Mouse (Mus musculus) right cerebral cortex, postnatal 10 days (tissue): ENCODE data around the gene Zfr.
"Not testable (repeated sequence)": the region's sequence is repeated elsewhere in the genome, so short reads cannot be mapped to it uniquely, and the experiment has no call there.

Experiments used
- DNase-seq, 2 experiments: peaks; one replicate each; pipeline ENCODE4 v3.0.0; 2021; ENCODE audit warnings: low spot score in 2 of 2

Zfr gene

DNA sequence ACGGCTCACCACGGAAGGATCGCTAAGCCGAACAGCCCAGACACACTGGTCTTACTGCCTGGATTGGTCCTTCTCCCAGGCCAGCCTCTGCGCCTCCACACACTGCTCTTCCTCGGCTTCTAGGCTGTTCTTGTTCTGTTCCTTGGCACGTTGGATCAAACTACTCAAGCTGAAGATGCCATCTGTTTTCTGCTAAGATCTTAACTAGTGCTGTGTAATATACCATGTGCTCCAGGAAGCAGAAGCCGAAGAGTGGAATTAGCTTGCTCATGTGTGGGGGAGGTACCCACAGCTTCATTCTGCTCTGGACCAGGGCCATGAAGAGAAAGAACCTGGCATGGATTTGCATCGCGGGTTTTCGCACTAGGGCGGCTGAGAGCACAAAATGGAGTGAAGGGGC is 11.2 kb upstream of the Zfr start:
- DNase-seq: peak; percentile 75 to 86

DNA sequence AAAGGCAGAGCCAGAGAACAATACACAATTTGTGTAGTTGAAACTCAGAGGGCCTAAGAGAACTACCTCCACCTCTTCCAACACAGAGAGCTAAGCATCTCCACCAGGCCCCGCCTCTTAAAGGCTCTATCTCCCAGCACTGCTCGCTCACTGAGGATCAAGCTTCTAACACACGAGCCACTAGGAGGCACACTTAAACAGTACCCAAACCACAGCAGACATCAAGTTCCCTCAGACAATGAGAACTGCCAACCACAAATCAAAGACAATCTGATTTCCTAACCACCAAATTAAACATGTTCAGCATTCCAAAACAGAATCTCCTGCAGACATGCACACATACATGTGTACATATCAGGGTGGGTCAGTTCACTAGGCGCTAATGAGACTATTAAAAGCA is 9.4 kb upstream of the Zfr start:
- no peak for DNase-seq

DNA sequence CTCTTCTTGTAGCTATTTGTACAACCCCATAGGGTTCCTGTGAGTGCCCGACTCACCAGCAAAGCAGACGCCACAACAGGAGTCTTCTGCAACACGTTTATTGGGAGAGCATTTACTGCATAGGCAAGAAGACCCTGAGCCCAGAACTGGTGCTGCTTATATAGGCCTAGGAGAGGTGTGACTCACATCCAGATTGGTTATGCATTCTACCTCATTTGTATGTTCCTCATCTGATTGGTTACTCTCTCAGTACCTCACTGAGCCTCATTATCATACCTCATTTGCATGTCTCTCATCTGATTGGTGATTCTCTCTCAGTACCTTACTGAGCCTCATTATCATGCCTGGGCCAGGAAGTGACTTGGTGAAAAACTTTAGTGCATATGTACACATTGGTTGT is 8.7 kb upstream of the Zfr start:
- not testable (repeated sequence) for DNase-seq

DNA sequence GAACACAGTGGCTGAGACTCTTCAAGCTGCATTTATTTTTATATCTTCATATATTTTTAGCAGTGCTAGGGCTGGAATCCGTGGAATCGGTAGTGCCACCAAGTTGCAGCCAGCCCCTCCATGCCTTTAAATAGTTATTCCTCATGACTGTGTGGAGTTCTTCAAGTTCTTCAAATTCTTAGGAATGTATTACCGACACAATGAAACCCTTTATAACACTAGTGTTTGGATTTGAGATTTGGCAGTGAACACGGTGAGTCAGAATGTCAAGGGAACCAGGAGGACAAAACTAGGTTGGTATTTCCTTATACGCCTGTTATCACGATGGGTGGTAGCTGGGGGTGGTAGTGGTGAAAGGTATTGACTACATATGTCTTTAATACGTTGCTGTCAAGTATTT is 6.4 kb upstream of the Zfr start:
- DNase-seq: no peak

DNA sequence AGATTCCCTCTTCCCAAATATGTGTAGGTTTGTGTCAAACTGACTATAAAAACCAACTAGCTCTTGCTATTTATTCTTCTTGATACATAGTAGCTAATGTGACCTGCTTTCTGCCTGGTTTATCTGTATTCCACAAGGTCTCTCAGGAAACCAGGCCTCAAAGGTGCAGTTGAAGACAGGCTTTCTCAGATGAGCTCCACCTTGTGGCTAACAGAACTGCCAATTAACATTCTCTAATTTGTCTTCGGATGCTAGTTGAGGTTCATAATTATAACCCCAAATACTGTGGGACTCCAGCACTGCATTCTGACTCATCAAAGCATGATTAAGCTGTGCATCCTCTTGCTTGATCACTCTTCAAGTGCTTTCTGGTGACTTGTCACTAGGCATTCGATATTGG is 4.2 kb upstream of the Zfr start:
- DNase-seq: no peak

DNA sequence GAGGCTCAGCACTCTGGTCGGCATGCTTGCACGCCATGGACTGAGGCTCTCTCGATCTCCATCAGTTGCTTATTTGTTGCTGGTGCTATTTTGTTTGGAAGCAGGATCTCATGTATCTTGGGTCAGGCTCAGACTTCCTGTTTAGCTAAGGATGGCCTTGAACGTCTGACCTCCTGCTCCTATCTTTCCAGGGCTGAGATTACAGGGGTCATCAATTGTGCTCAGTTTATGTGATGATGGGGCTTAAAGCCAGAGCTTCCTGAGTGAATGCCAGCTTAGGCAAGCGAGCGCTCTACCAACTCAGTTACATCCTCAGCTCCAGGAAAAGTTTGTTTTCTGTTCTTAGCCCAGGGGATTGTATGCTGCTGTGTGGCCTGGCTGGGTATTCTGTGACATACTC is 3.1 kb upstream of the Zfr start:
- no peak for DNase-seq

DNA sequence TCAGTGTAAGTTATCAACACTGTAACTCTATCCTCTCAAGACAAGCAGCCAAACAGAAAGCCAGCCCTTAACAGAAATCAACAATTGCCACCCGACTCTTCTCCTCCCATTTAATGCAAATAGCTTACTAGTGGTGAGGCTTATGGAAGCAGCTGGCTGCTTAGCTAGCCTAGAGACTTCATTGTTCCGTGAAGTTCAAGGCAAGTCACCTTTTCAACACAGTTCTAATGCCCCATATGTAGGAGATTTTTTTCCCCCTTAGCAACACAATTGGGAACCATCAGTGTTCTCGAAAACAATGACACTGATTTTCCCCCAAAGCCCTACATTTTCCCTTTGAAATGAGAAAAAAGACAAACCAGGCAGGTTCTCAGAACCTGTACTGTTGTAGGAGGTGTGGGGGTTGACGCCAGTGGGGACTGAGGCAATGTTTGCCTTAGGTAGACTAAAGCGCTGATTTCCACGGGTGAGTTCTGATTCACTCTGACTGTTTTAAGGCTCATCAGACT is 1.9 kb upstream of the Zfr start:
- DNase-seq: no peak

DNA sequence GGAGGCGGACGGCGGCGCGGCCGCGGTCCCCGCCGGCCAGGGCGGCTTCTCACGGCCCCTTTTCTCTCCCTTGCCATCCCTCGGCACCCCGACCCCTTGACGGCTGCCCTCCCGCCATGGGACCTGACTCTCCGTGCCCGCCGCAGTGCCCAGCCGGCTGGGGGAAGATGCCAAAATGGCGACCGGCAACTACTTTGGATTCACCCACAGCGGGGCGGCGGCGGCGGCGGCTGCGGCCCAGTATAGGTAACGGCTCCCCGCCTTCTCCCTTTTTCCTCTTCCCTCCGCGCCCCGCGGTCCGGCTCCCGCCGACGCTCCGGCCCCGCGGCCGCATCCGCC is 431 bp downstream of the Zfr start:
- DNase-seq: peak; percentile 66 to 68

DNA sequence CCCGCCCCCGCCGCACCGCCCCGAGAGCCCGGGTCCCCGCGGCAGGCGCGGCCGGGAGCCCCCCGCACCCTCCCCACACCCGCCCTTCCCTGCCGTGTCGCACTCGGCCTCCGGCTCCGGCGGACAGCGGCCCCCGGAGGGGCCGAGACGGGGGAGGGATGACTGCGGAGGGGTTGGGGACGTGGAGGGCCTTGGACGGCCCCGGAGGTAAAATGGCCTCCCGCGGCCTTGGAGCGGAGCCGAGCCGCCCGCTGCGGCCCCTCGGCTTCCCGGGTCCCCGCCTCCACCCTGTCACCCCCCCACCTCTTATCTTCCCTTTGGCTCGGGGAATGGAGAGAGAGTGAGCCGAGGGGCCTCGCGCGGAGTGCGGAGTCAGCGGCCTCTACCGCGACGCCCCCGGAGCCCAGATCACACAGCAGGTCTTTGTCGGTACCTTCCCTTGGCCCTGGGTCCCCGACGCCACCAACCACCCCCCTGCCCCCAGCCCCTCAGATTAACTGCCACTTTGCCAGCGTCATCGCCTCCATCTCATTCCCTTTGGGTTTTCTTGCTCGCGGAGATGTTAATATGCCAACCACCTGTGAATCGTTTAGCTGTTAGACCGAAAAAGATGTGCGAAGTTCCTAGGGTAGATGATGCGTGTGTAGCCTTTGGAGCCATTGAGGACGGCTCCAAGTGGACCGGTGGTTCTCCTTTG is 949 bp downstream of the Zfr start:
- DNase-seq: peak; percentile 55 to 58

DNA sequence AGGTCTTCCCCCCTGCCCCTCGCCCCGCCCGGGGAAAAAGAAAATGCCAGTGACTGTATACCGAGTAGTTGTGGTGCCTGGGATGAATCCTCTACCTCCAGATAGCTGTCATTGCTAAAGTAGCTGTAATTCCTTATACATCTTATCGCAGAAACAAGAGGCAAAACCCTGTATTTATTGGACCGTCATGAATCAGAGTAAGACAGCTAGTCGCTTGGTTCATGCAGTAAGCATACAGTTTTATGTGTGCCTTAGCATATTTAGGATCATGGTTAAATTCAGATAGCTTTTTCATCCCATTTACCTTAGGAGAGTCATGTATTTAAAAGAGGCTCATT is 1.5 kb downstream of the Zfr start:
- DNase-seq: no peak

DNA sequence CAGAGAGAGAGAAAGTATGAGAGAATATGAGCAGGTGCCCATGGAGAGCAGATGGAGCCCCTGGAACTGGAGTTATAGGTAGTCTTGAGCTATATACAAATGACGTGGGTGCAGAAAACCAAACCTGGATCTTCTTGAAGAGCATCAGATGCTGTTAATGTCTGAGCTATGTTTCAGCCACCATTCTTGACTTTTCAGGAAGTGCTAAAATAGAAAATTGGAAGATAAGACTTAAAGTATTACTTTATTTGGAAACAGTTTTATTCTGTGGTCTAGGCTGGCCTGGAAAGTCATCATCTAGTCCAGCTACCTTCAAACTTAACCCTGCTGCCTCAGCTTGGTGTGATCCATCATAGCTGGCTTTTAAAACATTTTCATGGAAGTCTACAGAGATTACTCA is 7.3 kb downstream of the Zfr start:
- no peak for DNase-seq

DNA sequence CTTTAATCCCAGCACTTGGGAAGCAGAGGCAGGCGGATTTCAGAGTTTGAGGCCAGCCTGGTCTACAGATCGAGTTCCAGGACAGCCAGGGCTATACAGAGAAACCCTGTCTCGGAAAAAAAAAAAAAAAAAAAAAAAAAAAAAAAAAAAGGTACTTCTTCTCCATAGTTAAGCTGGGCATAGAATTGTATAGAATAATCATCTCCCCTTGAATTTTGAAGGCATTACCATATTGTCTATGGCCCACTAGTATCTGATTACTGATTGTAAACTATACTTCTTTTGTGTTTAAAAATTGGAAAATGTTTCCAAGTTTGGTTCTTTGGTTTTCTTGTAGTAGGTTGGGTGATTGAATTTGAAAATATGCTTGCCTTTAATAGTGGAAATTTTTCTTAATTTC is 13.2 kb downstream of the Zfr start:
- not testable (repeated sequence) for DNase-seq

DNA sequence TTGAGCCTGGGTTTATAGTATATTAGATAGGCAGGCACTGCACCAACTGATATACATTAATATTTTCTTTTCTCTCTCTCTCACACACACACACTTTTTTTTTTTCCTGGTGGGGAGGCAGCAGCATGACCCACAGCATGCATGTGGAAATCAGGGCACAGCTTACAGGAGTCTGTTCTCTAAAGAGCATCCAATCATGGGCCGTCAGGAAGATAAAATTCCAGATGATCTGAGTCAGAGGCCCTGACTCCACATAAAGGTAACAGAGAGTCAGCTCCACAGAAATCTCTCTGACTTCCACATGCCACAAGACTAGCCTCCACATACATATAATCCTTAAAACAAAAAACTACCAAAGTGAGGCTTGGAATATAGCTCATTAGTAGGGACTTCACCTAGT is 16.9 kb downstream of the Zfr start:
- no peak for DNase-seq

DNA sequence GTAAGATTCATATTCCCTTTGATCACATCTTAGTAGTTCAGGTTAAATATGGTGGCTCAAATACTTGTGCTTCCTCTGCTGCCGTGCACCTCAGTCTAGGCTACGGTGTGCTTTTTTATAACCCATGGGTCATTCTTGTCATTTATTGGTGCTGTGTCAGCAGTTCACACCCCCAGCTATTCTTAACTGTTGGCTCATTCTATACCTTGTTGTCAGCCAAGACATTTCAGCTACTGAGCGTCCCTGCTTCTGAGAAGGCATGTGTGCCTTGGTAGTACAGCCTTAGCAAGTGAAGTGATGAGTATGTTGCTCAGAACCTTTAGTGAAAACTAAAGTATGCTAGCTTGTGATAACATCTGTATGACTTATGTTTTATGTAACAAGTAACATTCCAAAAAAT is 17.7 kb downstream of the Zfr start:
- no peak for DNase-seq

DNA sequence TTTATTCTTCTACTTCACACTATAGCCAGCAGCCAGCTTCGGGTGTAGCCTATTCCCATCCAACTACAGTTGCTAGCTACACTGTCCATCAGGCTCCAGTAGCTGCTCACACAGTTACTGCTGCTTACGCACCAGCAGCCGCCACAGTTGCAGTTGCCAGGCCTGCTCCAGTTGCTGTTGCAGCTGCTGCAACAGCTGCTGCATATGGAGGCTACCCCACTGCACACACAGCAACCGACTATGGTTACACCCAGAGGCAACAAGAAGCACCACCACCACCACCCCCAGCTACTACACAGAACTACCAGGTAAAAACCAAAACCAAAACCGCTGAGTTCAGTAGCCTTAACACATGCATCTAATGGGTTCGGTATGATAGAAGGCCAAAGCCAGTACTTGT is 18.7 kb downstream of the Zfr start:
- DNase-seq: no peak

DNA sequence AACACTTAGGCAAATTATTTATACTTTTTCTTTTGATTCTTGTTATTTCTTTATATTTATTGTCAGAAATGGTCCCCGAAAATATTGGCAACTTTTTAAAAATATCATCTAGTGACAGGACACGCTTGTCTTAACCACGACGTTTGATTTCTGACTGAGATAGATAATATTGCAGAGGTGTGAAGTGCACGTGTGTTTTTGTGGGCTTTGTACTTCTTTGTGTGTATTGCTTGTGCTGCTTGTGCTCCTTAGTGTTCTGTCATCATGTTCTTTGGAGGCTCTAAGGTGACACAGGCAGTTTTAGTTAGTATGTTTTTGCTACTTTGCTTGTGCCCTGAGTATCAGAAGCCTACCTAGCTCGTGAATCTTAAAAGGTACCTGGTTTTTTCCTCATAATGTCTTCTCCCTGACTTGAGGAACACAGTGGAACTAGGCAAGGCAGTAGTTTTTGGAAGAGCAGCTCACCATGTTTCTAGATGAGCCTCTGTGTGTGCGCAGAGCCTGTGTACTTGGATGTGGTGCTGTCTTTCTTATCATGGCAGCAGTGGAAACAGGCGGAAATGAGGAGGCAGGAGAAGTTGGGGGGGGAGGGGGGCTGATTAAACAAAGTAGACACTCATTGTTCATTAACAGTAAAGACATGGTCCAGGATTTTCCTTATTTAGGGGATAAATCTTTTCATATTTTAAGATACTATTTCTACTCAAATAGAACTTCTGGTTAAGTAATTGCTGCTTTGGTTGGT is 23.5 kb downstream of the Zfr start:
- DNase-seq: no peak

DNA sequence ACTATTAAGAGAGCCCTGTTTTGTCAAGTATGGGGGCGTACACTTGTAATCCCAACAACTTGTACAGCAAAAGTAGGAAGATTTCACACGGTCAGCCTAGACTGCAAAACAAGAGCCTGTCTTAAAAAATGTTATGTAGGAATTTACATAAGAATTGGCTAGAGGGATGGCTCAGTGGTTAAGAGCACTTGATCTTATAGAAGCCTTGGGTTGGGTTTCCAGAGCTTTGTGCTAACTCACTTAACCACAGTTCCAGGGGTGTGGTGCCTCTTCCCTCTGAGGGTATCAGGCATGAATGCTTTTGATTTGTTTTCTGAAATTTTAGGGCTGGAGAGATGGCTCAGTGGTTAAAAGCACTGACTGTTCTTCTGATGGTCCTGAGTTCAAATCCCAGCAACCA is 29.8 kb downstream of the Zfr start:
- no peak for DNase-seq

DNA sequence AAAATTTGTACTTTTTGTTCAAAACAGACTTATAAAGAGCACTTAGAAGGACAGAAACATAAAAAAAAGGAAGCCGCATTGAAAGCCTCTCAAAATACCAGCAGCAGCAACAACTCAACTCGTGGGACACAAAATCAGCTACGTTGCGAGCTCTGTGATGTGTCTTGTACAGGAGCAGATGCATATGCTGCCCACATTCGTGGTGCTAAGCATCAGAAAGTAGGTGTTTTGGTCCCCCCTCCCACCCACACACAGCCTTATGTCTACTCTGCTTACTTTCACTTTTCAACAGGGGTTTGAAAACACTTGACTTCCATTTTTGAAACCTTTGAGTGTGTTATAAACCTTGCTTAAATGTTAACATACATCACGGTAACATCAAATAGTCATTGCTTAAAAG is 31.9 kb downstream of the Zfr start:
- DNase-seq: no peak

DNA sequence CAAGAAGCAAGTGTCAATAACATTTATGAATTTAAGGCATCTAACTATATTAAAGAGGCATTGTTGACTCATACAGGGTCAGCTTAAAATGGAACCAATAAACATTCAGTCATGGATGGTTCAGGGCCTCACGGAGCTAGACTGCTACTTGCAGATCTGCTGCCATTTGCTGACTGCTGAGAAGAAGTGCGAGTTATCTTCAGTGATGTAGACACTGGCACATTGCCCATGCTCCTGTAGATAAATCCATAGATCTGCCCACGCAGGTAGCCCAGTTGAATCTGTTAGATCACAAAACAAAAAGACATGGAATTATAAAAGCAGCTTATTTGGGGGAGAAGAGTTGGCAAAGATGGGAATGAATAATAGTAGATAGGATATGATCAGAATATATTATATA is 36.1 kb downstream of the Zfr start:
- peak in 1 of 2 experiments; percentile 32 for DNase-seq

DNA sequence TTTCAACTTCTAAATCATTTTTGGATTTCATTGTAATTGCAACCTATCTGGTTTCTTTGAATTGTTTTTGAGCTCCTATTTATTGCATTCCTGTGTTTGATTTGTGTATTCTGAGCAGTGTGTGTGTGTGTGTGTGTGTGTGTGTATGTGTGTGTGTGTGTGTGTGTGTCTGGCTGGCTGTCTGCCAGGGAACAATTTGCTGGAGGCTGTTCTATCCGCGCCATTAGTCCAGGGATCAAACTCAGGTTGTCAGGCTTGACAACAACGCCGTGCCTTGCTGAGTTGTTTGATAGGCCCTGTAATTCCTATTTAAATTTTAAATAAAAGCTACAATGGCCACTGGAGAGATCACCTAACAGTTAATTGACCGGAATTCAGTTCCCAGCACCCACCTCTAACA is 60.5 kb downstream of the Zfr start:
- DNase-seq: peak in 1 of 2 experiments; percentile 33

DNA sequence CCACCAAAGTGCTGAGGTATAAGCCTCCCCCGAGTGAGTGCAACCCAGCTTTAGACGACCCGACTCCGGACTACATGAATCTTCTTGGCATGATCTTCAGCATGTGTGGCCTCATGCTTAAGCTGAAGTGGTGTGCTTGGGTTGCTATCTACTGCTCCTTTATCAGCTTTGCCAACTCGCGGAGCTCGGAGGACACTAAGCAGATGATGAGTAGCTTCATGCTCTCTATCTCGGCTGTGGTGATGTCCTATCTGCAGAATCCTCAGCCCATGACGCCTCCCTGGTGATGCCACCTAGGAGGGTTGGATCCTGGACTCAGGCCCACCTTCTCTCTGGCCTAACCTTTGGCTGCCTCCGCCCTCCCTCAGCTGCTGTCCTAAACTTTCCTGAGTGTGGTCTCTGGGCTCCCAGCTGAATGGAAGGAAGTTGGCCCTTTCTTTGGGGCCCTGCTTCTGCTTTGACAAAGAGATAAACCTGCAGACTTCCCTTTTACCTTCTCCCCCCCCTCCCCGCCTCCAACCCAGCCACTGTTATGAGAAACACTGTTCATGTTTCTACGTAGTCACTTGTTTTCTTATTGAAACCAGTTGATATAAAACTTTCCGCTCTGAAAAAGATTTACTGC is 63.7 kb downstream of the Zfr start:
- DNase-seq: not testable (repeated sequence)

DNA sequence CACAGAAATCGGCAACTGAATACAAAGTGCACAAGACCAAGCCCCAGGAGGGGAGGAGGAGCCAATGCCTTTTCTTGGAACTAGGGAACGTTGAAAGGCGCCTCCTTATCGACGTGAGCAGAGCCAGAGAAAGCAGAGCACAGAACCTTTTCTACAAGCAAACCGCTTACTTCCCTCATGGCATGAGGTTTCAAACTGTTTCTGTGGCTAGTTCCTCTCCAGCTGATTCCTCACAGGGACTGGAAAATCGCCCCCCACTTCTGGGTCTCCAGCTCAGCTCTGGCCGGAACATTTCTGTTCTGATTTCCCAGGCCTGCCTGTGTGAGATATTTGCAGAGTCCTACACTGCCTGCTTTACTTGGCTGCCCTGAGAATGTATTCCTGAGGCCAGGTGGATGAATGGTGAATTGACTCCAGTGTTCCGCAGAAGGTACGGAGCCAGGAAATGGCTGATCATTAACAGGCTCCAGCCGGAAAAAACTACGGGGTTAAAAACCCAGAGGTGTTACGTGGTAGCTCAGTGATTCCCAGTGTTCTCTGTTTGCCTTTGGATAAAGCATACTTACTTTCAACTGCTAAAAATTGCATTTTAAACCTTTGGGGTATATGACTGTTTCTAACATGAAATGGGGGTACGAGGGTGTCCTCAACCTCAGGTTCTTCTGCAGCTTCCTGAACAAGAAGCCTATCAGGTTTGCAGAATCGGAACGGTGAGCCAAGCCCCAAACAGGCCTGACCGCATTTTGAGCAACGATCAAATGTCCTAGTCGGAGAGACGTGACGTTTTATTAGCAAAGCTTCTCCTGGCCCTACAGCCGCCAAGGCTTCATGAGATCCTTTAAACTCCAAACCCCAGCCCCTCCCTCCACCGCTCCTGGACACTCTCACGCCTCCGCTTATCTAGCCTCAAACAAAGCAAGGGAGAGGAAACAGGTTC is 76.5 kb downstream of the Zfr start:
- DNase-seq: peak in 1 of 2 experiments; percentile 22
